Mouse (Mus musculus): ENCODE data around the gene Ghdc. TPM values are rescaled to one million over a fixed set of nuclear protein-coding genes. Genes with fewer than 3 reads are reported as not detected.
A peak's percentile ranks its signal among the peaks of the same experiment; 100 is the strongest.

Ghdc gene
- polyA plus RNA-seq, 1 experiment, result 5.4 TPM

DNA sequence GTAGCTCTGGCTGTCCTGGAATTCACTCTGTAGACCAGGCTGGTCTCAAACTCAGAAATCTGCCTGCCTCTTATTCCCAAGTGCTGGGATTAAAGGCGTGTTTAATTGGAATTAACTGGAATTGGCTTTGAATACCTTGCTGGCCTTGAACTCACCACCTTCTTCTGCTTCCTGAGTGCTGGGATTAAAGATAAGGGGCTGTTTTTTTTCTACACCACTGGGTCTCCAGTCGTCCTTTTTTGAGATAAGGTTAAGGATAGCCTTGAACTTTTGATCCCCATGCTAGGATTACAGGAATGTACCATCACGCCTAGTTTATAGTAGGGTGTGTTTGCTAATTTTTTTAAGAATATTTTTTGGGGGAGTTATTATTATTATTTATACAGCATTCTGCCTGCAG, 7.3 kb upstream of the Ghdc start:
- no peak overlapping the region for H3K27ac ChIP-seq (ENCODE audit: insufficient read depth, low read length)
- no peaks in the 10 kb centered on the region for H3K27me3 ChIP-seq (ENCODE audit: control insufficient read depth, insufficient read depth, low read length, poor library complexity, severe bottlenecking)
- H3K4me3 ChIP-seq (ENCODE audit: low read depth, low read length), result no peak overlapping the region
- TF ChIP-seq EP300 (IDR thresholded peaks at IDR 0.05; ENCODE audit: insufficient read depth, low read depth, low read length) (no peak), CTCF (IDR thresholded peaks at IDR 0.05; ENCODE audit: low read depth, low read length) (no peak), POLR2A (IDR thresholded peaks at IDR 0.05; ENCODE audit: insufficient read depth, low read length) (no peak)
- H3K9me3 ChIP-seq (replicated peaks; ENCODE audit: control insufficient read depth, insufficient read depth, low read length, poor library complexity, severe bottlenecking), result no peaks in the 10 kb centered on the region
- H3K4me1 ChIP-seq (ENCODE audit: control insufficient read depth, insufficient read depth, low read length), result peaks cover 2% of the 10 kb centered on the region
- H3K9ac ChIP-seq (ENCODE audit: low read depth, poor library complexity, severe bottlenecking), result no peak overlapping the region
- H3K36me3 ChIP-seq (ENCODE audit: control insufficient read depth, insufficient read depth, low read length, poor library complexity, severe bottlenecking), result no peaks in the 10 kb centered on the region

DNA sequence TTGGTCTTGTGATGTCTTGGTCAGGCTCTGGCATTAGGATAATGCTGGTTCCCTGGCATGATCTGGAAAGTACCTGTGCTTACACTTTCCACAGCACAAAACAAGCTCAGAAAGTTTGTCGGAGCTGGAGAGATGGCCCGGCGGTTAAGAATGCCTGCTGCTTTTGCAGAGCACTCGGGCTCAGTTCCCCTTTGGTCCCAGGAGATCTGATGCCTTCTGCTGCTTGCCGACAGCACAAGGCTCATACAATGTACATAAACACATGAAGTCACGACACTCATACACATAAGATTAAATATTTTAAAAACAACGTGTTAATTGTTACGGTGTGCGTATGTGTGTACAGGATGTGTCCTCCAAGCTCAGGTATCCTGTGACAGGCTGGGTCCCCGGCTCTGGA, 5.2 kb upstream of the Ghdc start:
- Histone ChIP-seq H3K27me3 (ENCODE audit: control insufficient read depth, insufficient read depth, low read length, poor library complexity, severe bottlenecking) (no peaks in the 10 kb centered on the region), H3K9me3 (replicated peaks; ENCODE audit: control insufficient read depth, insufficient read depth, low read length, poor library complexity, severe bottlenecking) (no peaks in the 10 kb centered on the region), H3K9ac (ENCODE audit: low read depth, poor library complexity, severe bottlenecking) (no peak overlapping the region), H3K4me3 (ENCODE audit: low read depth, low read length) (no peak overlapping the region), H3K27ac (ENCODE audit: insufficient read depth, low read length) (no peak overlapping the region), H3K36me3 (ENCODE audit: control insufficient read depth, insufficient read depth, low read length, poor library complexity, severe bottlenecking) (no peaks in the 10 kb centered on the region), H3K4me1 (ENCODE audit: control insufficient read depth, insufficient read depth, low read length) (no peaks in the 10 kb centered on the region)
- TF ChIP-seq CTCF (IDR thresholded peaks at IDR 0.05; ENCODE audit: low read depth, low read length) (no peak), EP300 (IDR thresholded peaks at IDR 0.05; ENCODE audit: insufficient read depth, low read depth, low read length) (no peak), POLR2A (IDR thresholded peaks at IDR 0.05; ENCODE audit: insufficient read depth, low read length) (no peak)

DNA sequence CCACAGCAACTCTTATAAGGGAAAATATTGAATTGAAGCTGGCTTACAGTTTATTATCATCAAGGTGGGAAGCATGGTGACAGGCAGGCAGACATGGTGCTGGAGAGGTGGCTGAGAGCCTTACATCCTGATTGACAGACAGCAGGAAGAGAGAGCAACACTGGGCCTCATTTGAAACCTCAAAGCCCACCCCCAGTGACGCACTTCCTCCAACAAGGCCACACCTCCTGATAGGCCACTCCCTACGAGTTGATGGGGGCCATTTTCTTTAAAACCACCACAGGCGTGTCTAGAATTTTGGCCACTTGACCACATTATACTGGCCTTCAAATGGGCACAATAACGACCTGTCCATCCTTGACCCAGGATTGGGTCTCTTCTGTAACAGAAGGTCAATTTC, 3.5 kb upstream of the Ghdc start:
- Histone ChIP-seq H3K9ac (ENCODE audit: low read depth, poor library complexity, severe bottlenecking) (no peak overlapping the region), H3K27me3 (ENCODE audit: control insufficient read depth, insufficient read depth, low read length, poor library complexity, severe bottlenecking) (no peaks in the 10 kb centered on the region), H3K36me3 (ENCODE audit: control insufficient read depth, insufficient read depth, low read length, poor library complexity, severe bottlenecking) (no peaks in the 10 kb centered on the region), H3K9me3 (replicated peaks; ENCODE audit: control insufficient read depth, insufficient read depth, low read length, poor library complexity, severe bottlenecking) (no peaks in the 10 kb centered on the region), H3K4me1 (ENCODE audit: control insufficient read depth, insufficient read depth, low read length) (no peaks in the 10 kb centered on the region), H3K27ac (ENCODE audit: insufficient read depth, low read length) (no peak overlapping the region), H3K4me3 (ENCODE audit: low read depth, low read length) (peak overlapping the region; percentile 16; the same call in 1 of the 2 replicates)
- TF ChIP-seq POLR2A (IDR thresholded peaks at IDR 0.05; ENCODE audit: insufficient read depth, low read length) (no peak), EP300 (IDR thresholded peaks at IDR 0.05; ENCODE audit: insufficient read depth, low read depth, low read length) (no peak), CTCF (IDR thresholded peaks at IDR 0.05; ENCODE audit: low read depth, low read length) (no peak)

DNA sequence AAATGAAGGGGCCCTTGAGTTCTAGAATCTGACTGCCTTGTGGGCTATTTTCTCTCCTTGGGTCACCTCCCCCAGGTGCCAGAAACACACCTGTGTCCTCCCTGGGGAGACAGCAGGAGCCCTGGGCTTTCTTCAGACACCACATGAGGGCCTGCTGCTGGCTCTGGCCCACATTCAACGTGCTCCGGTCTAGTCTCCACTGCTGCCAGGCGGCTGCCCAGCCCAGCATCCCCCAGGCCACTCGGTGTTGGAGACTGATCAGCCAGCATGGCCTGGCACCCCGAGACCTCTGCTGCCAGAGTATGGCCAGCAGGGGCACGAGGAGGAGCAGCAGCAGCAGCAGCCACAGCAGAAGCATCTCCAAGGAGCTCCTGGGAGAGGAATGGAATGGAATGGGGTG, 777 bp downstream of the Ghdc start:
- Histone ChIP-seq H3K9ac (ENCODE audit: low read depth, poor library complexity, severe bottlenecking) (peak overlapping the region; percentile 21; the same call in 1 of the 2 replicates), H3K27me3 (ENCODE audit: control insufficient read depth, insufficient read depth, low read length, poor library complexity, severe bottlenecking) (no peaks in the 10 kb centered on the region), H3K36me3 (ENCODE audit: control insufficient read depth, insufficient read depth, low read length, poor library complexity, severe bottlenecking) (no peaks in the 10 kb centered on the region), H3K9me3 (replicated peaks; ENCODE audit: control insufficient read depth, insufficient read depth, low read length, poor library complexity, severe bottlenecking) (no peaks in the 10 kb centered on the region), H3K27ac (ENCODE audit: insufficient read depth, low read length) (no peak overlapping the region), H3K4me1 (ENCODE audit: control insufficient read depth, insufficient read depth, low read length) (no peaks in the 10 kb centered on the region), H3K4me3 (ENCODE audit: low read depth, low read length) (peak overlapping the region; percentile 84)
- TF ChIP-seq EP300 (IDR thresholded peaks at IDR 0.05; ENCODE audit: insufficient read depth, low read depth, low read length), result no peak
- no peak for TF ChIP-seq POLR2A (IDR thresholded peaks at IDR 0.05; ENCODE audit: insufficient read depth, low read length)
- TF ChIP-seq CTCF (IDR thresholded peaks at IDR 0.05; ENCODE audit: low read depth, low read length), result no peak

DNA sequence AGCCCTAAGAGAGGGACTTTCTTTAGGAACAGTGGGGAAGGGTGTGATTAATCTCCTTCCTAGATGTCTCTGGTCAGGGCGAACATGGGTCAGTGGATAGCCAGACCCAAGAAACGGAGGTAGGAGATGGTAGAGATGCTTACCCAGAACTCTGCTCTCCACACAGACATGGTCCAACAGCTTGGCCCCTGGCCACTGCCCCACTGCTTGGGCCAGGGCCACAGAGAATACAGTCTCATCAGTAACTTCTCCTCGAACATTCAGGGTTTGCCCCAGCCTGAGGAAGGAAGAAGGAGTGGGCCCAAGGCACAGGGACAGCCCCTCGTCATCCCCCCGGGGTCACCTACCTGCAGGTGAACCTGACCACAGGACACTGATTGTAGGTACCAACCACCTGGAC, 2.9 kb downstream of the Ghdc start:
- H3K4me1 ChIP-seq (ENCODE audit: control insufficient read depth, insufficient read depth, low read length), result no peaks in the 10 kb centered on the region
- no peak overlapping the region for H3K27ac ChIP-seq (ENCODE audit: insufficient read depth, low read length)
- no peaks in the 10 kb centered on the region for H3K9me3 ChIP-seq (replicated peaks; ENCODE audit: control insufficient read depth, insufficient read depth, low read length, poor library complexity, severe bottlenecking)
- no peak overlapping the region for H3K9ac ChIP-seq (ENCODE audit: low read depth, poor library complexity, severe bottlenecking)
- H3K4me3 ChIP-seq (ENCODE audit: low read depth, low read length), result no peak overlapping the region
- TF ChIP-seq EP300 (IDR thresholded peaks at IDR 0.05; ENCODE audit: insufficient read depth, low read depth, low read length) (no peak), POLR2A (IDR thresholded peaks at IDR 0.05; ENCODE audit: insufficient read depth, low read length) (no peak), CTCF (IDR thresholded peaks at IDR 0.05; ENCODE audit: low read depth, low read length) (no peak)
- H3K36me3 ChIP-seq (ENCODE audit: control insufficient read depth, insufficient read depth, low read length, poor library complexity, severe bottlenecking), result no peaks in the 10 kb centered on the region
- H3K27me3 ChIP-seq (ENCODE audit: control insufficient read depth, insufficient read depth, low read length, poor library complexity, severe bottlenecking), result no peaks in the 10 kb centered on the region

DNA sequence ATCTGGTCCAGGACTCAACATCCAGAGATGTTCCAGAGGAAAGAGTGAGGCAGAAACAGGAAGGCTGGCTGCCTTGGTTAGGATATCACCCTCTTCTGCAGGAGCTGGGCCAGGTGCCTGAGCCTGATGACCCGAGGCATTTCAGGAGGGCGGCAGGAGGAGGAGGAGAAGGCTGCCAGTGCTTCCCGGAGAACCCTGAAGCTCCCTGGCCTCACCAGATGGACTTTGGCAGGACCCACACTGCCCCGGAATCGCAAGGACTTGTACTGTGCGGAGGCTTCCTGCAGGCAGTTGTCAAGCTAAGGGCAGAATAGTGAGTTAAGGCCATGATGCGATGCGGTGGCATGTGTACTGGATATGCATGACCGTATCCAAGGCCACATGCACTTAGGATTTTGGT, 4.0 kb downstream of the Ghdc start:
- H3K27ac ChIP-seq (ENCODE audit: insufficient read depth, low read length), result no peak overlapping the region
- no peaks in the 10 kb centered on the region for H3K27me3 ChIP-seq (ENCODE audit: control insufficient read depth, insufficient read depth, low read length, poor library complexity, severe bottlenecking)
- no peak overlapping the region for H3K4me3 ChIP-seq (ENCODE audit: low read depth, low read length)
- H3K9me3 ChIP-seq (replicated peaks; ENCODE audit: control insufficient read depth, insufficient read depth, low read length, poor library complexity, severe bottlenecking), result no peaks in the 10 kb centered on the region
- TF ChIP-seq POLR2A (IDR thresholded peaks at IDR 0.05; ENCODE audit: insufficient read depth, low read length), result no peak
- no peak for TF ChIP-seq CTCF (IDR thresholded peaks at IDR 0.05; ENCODE audit: low read depth, low read length)
- no peak for TF ChIP-seq EP300 (IDR thresholded peaks at IDR 0.05; ENCODE audit: insufficient read depth, low read depth, low read length)
- no peaks in the 10 kb centered on the region for H3K36me3 ChIP-seq (ENCODE audit: control insufficient read depth, insufficient read depth, low read length, poor library complexity, severe bottlenecking)
- H3K4me1 ChIP-seq (ENCODE audit: control insufficient read depth, insufficient read depth, low read length), result no peaks in the 10 kb centered on the region
- no peak overlapping the region for H3K9ac ChIP-seq (ENCODE audit: low read depth, poor library complexity, severe bottlenecking)
